Mouse (Mus musculus) lung, adult 2 months (tissue): ENCODE results near the gene Rgl1. TPM values are rescaled to one million over a fixed set of nuclear protein-coding genes. Genes with fewer than 3 reads are reported as not detected.
"Not testable (repeated sequence)": the region's sequence is repeated elsewhere in the genome, so short reads cannot be mapped to it uniquely, and the experiment has no call there.

Source experiments
- DNase-seq: peaks from one replicate; pipeline ENCODE4 v3.0.0; 2022
- H3K4me1 ChIP-seq: fragments of 200-500 bp; 2 replicates; pipeline ENCODE4 v1.6.1; 2011; ENCODE audit warnings: low read length; ENCODE audit not compliant: control insufficient read depth, insufficient read depth
- H3K4me3 ChIP-seq: fragments of 200-500 bp; replicated peaks from 2 replicates; pipeline ENCODE3; 2011; ENCODE audit warnings: low read depth, mild to moderate bottlenecking, control low read depth, low read length; ENCODE audit errors: extremely low read depth
- CTCF ChIP-seq: fragments of 200-500 bp; IDR thresholded peaks from 2 replicates; pipeline ENCODE4 v1.5.1; 2011; ENCODE audit warnings: mild to moderate bottlenecking, low read length, control low read depth; ENCODE audit not compliant: insufficient read depth
- POLR2A ChIP-seq: fragments of 200-500 bp; IDR thresholded peaks from 2 replicates; pipeline ENCODE4 v1.6.1; 2011; ENCODE audit warnings: low read depth, mild to moderate bottlenecking, control low read depth, low read length, borderline replicate concordance; ENCODE audit errors: extremely low read depth
- WGBS: fragments of 180-500 bp; shearing (Covaris S2); methylation state at CpG from one replicate; pipeline ENCODE4 v1.1.7; 2018; 5-methylcytosine and 5-hydroxymethylcytosine counted together
- polyA plus RNA-seq: library from polyadenylated mRNA; depleted of rRNA; stranded (reverse); fragments of >200 nt; gene quantifications from 2 replicates; pipeline ENCODE4 v1.2.3, GENCODE M21; 2012

Rgl1 gene
- polyA plus RNA-seq, 1 experiment: 35.7 TPM

DNA sequence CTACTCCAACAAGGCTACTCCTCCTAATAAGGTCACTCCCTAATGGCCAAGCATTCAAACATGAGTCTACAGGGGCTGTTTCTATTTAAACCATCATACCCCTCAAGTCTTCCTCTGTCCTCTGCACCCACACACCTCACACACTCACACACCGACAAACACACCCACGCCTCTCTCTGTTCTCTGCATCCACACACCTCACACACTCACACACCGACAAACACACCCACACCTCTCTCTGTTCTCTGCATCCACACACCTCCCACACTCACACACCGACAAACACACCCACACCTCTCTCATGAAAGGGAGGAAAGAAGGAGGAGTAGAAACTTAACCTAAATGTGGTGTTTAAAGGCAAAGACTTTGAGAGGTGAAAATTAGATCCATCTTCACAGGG, 106.2 kb downstream of the Rgl1 start:
- Histone ChIP-seq H3K4me1 (no peaks in the 10 kb centered on the region), H3K4me3 (no peak overlapping the region)
- DNase-seq: no peak
- WGBS: 86% methylated on average over 4 of the region's 4 CpGs
- TF ChIP-seq POLR2A: no peak
- no peak for TF ChIP-seq CTCF

- WGBS: 85% methylated on average over 6 of the region's 6 CpGs
- no peak overlapping the region for H3K4me3 ChIP-seq
- TF ChIP-seq CTCF (no peak), POLR2A (no peak)
- no peak for DNase-seq
- no peaks in the 10 kb centered on the region for H3K4me1 ChIP-seq
These were observed 109.5 kb downstream of the Rgl1 start for GRCm38 (mm10) chr1:152656601-152657000.

DNA sequence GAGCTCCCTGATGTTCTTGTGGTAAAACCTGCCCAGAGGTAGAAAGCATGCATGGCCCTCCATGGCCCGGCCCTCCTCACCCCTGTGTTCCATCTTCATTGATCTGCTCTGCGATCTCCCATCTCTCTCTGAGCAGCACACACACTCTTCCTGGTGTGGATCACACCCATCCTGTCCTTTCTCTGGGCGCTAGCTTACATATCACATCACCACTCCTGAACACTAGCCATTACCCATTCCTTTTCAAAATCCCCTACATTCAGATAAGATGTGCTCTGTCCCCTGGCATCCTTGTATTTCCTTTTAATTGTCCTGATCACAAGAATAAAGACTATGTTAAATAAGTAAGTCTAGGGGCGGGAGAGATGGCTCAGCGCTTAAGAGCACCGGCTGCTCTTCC, 111.3 kb downstream of the Rgl1 start:
- DNase-seq: no peak
- H3K4me3 ChIP-seq: no peak overlapping the region
- TF ChIP-seq CTCF: no peak
- TF ChIP-seq POLR2A: no peak
- H3K4me1 ChIP-seq: no peaks in the 10 kb centered on the region
- WGBS: 91% methylated on average over 6 of the region's 6 CpGs

GRCm38 (mm10) chr1:152651495-152651874, 114.7 kb downstream of the Rgl1 start:
- 90% methylated on average over 1 of the region's 1 CpGs for WGBS
- H3K4me3 ChIP-seq: no peak overlapping the region
- TF ChIP-seq CTCF (no peak), POLR2A (no peak)
- no peaks in the 10 kb centered on the region for H3K4me1 ChIP-seq
- DNase-seq: no peak

GRCm38 (mm10) chr1:152650856-152651494, 115.2 kb downstream of the Rgl1 start:
- no peak for DNase-seq
- TF ChIP-seq POLR2A: no peak
- TF ChIP-seq CTCF: no peak
- Histone ChIP-seq H3K4me3 (no peak overlapping the region), H3K4me1 (no peaks in the 10 kb centered on the region)
- 92% methylated on average over 6 of the region's 6 CpGs for WGBS

GRCm38 (mm10) chr1:152648052-152648451, 118.1 kb downstream of the Rgl1 start:
- Histone ChIP-seq H3K4me3 (no peak overlapping the region), H3K4me1 (no peaks in the 10 kb centered on the region)
- WGBS: 67% methylated on average over 5 of the region's 5 CpGs
- TF ChIP-seq POLR2A: no peak
- no peak for TF ChIP-seq CTCF
- DNase-seq: no peak

DNA sequence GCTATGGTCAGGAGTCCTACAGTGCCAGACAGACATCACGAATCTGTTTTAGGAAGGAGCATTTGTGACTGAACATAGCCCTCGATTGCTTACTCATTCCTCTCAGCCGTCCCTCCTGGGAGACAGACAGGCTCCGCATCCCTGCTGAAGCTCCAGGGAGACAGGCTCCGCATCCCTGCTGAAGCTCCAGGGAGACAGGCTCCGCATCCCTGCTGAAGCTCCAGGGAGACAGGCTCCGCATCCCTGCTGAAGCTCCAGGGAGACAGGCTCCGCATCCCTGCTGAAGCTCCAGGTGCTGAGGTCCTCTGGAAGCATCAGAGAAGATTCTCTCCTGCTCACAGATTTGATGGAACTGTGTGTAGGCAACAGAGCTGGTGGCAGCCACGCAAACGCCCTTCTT, 123.9 kb downstream of the Rgl1 start:
- H3K4me3 ChIP-seq, DNase-seq, H3K4me1 ChIP-seq: not testable (repeated sequence)
- WGBS: 94% methylated on average over 10 of the region's 10 CpGs

DNA sequence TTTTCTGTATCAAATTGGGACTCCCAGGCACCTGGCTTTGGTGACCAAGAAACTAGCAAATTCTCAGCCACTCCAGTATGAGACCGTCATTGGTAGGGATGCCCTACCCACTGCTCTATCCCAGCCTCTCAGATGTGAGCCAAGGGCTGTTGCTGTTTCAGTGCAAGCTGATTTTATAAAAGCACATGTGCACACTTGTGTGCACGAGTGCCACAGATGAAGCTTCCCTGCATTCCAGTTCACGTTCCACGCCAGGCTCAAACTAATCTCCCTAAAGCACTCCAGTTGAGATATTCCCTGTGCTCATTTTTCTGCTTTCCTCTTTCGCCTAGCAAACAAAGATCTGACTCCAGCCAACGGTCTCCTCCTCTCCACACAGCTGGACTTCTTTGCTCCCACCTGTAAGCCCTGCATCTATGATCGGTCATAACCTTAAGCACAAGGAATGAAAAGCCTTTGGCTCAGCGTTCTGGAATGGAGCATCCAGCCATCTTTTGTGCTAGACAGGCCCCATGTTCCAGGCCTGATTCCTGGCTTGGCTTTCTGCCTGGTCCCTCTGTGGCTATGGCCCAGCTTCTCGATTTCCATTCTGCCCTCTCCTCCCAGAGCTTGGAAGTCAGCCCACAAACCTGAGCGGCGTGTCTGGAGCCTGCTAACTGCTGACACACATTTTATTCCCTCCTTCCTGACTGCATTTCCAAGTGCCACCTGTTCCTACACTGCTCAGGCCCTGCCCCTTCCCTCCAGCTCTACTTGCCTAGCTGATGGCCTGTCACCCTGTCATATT, 125.8 kb downstream of the Rgl1 start:
- WGBS: 46% methylated on average over 11 of the region's 11 CpGs
- DNase-seq: peak; percentile 33
- Histone ChIP-seq H3K4me1 (peaks cover 3% of the 10 kb centered on the region), H3K4me3 (no peak overlapping the region)
- TF ChIP-seq CTCF (no peak), POLR2A (no peak)

- no peak for DNase-seq
- Histone ChIP-seq H3K4me1 (peaks cover 3% of the 10 kb centered on the region), H3K4me3 (no peak overlapping the region)
- TF ChIP-seq POLR2A: no peak
- TF ChIP-seq CTCF: no peak
- 87% methylated on average over 7 of the region's 7 CpGs for WGBS
These were observed 126.8 kb downstream of the Rgl1 start for GRCm38 (mm10) chr1:152639344-152639743.

DNA sequence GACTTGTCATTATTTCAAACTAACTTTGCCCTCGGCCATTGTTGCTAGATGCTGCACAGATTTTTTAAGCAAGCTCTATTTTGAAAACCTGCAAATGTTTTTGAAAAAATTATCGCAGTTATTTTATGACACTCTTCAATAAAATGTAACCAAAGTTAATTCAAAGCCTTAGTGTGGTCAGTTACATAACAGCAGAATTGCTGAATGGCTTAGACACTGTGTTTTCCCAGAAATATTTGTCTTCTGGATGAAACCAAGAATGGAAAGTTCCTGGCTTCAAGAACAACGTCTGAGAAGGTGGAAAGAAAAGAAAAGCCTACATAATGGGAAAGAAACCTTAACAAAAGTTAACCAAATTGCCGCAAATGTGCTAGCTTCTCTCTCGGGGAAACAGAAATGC, 131.5 kb downstream of the Rgl1 start:
- TF ChIP-seq POLR2A: no peak
- no peak for DNase-seq
- WGBS: 67% methylated on average over 5 of the region's 5 CpGs
- Histone ChIP-seq H3K4me1 (no peaks in the 10 kb centered on the region), H3K4me3 (no peak overlapping the region)
